Mouse (Mus musculus) myocyte (in vitro differentiated cells): Measurements from ENCODE around the gene Ptpn6. TPM values are rescaled to one million over a fixed set of nuclear protein-coding genes. Genes with fewer than 3 reads are reported as not detected.
"Not testable (repeated sequence)": the region's sequence is repeated elsewhere in the genome, so short reads cannot be mapped to it uniquely, and the experiment has no call there.

Experiments used
- H3K27me3 ChIP-seq: one replicate; pipeline ENCODE4 v1.6.1; 2011; ENCODE audit not compliant: control insufficient read depth, insufficient read depth, insufficient read length
- H3K36me3 ChIP-seq: one replicate; pipeline ENCODE4 v1.6.1; 2011; ENCODE audit not compliant: control insufficient read depth, insufficient read depth
- H3K4me2 ChIP-seq: one replicate; pipeline ENCODE4 v1.6.1; 2011; ENCODE audit warnings: low read depth, control low read depth
- H3K4me3 ChIP-seq: one replicate; pipeline ENCODE4 v1.5.1; 2011; ENCODE audit warnings: mild to moderate bottlenecking, control low read depth, moderate library complexity
- H3K79me2 ChIP-seq: one replicate; pipeline ENCODE4 v1.6.1; 2011; ENCODE audit not compliant: control insufficient read depth, insufficient read depth
- H3ac ChIP-seq: one replicate; pipeline ENCODE4 v1.6.1; 2011; ENCODE audit not compliant: control insufficient read depth, insufficient read length
- CEBPB ChIP-seq: IDR thresholded peaks from 2 replicates; pipeline ENCODE4 v1.6.1; 2011; ENCODE audit warnings: mild to moderate bottlenecking, moderate library complexity; ENCODE audit not compliant: poor library complexity, insufficient read depth, severe bottlenecking
- E2F4 ChIP-seq: IDR thresholded peaks from one replicate; pipeline ENCODE4 v1.6.1; 2011; ENCODE audit warnings: mild to moderate bottlenecking, control low read depth, moderate library complexity; ENCODE audit not compliant: insufficient read depth
- MAX ChIP-seq: IDR thresholded peaks from one replicate; pipeline ENCODE4 v1.6.1; 2011; ENCODE audit warnings: low read depth, mild to moderate bottlenecking, control low read depth
- MYOD1 ChIP-seq, 3 experiments: IDR thresholded peaks; one replicate each; pipeline ENCODE4 v1.6.1; 2011; ENCODE audit warnings: control low read depth in 2 of 3, low read depth in 2 of 3, mild to moderate bottlenecking in 2 of 3, moderate library complexity in 1 of 3; ENCODE audit not compliant: insufficient read length in 2 of 3, control insufficient read depth in 1 of 3
- MYOG ChIP-seq, 3 experiments: IDR thresholded peaks; one replicate each; pipeline ENCODE4 v1.6.1; 2011; ENCODE audit warnings: control low read depth in 2 of 3, low read depth in 2 of 3, mild to moderate bottlenecking in 2 of 3; ENCODE audit not compliant: insufficient read length in 2 of 3, control insufficient read depth in 1 of 3, insufficient read depth in 1 of 3
- POLR2A ChIP-seq: IDR thresholded peaks from one replicate; pipeline ENCODE4 v1.6.1; 2011; ENCODE audit warnings: low read depth, mild to moderate bottlenecking, control low read depth, moderate library complexity; ENCODE audit not compliant: insufficient read length
- POLR2AphosphoS2 ChIP-seq: IDR thresholded peaks from one replicate; pipeline ENCODE4 v1.6.1; 2011; ENCODE audit warnings: low read depth, control low read depth; ENCODE audit not compliant: insufficient read length
- REST ChIP-seq: IDR thresholded peaks from one replicate; pipeline ENCODE4 v1.6.1; 2011; ENCODE audit warnings: mild to moderate bottlenecking, control low read depth, moderate library complexity; ENCODE audit not compliant: insufficient read depth, insufficient read length
- SRF ChIP-seq: IDR thresholded peaks from one replicate; pipeline ENCODE4 v1.6.1; 2011; ENCODE audit warnings: low read depth; ENCODE audit not compliant: control insufficient read depth, insufficient read length
- TCF12 ChIP-seq: IDR thresholded peaks from one replicate; pipeline ENCODE4 v1.6.1; 2011; ENCODE audit warnings: mild to moderate bottlenecking, control low read depth; ENCODE audit not compliant: poor library complexity, insufficient read depth, severe bottlenecking
- TCF3 ChIP-seq: IDR thresholded peaks from one replicate; pipeline ENCODE4 v1.6.1; 2011; ENCODE audit warnings: low read depth, control low read depth; ENCODE audit not compliant: insufficient read length
- USF1 ChIP-seq: IDR thresholded peaks from one replicate; pipeline ENCODE4 v1.6.1; 2011; ENCODE audit warnings: low read depth, mild to moderate bottlenecking, control low read depth, moderate library complexity
- polyA plus RNA-seq: library from polyadenylated mRNA; unstranded; fragments of >200 nt; fragmentation: generic; extraction: Trizol; gene quantifications from one replicate; pipeline ENCODE4 v1.2.1, GENCODE M21; 2012; ENCODE audit warnings: missing spikeins

The Ptpn6 gene
- polyA plus RNA-seq, 1 experiment = 3.1 TPM

- H3ac ChIP-seq = no peak overlapping the region
- no peaks in the 10 kb centered on the region for H3K27me3 ChIP-seq
- H3K4me2 ChIP-seq = no peak overlapping the region
- TF ChIP-seq CEBPB = no peak
- no peak for TF ChIP-seq POLR2A
- no peak for TF ChIP-seq USF1
- no peak for TF ChIP-seq MYOD1 (IDR thresholded peaks at IDR 0.05; ENCODE audit: control insufficient read depth in 1 of 3, insufficient read length in 2 of 3, low read depth in 2 of 3)
- no peak for TF ChIP-seq SRF
- TF ChIP-seq E2F4 = no peak
- TF ChIP-seq MYOG (IDR thresholded peaks at IDR 0.05; ENCODE audit: control insufficient read depth in 1 of 3, insufficient read depth in 1 of 3, insufficient read length in 2 of 3, low read depth in 2 of 3) = no peak
- TF ChIP-seq TCF12 = no peak
- TF ChIP-seq POLR2AphosphoS2 = no peak
- no peak for TF ChIP-seq MAX
- no peak for TF ChIP-seq TCF3
- TF ChIP-seq REST = no peak
- H3K36me3 ChIP-seq = peaks cover 2% of the 10 kb centered on the region
- no peak overlapping the region for H3K4me3 ChIP-seq
- H3K79me2 ChIP-seq = peaks cover 14% of the 10 kb centered on the region
Measured at GRCm38 (mm10) chr6:124690517-124690916, 48.0 kb downstream of the Ptpn6 start.

- no peak overlapping the region for H3K4me3 ChIP-seq
- no peaks in the 10 kb centered on the region for H3K27me3 ChIP-seq
- no peak overlapping the region for H3ac ChIP-seq
- peaks cover 2% of the 10 kb centered on the region for H3K36me3 ChIP-seq
- H3K4me2 ChIP-seq = no peak overlapping the region
- H3K79me2 ChIP-seq = peaks cover 14% of the 10 kb centered on the region
- TF ChIP-seq POLR2A (no peak), REST (no peak), USF1 (no peak), CEBPB (no peak), MAX (no peak), MYOD1 (IDR thresholded peaks at IDR 0.05; ENCODE audit: control insufficient read depth in 1 of 3, insufficient read length in 2 of 3, low read depth in 2 of 3) (no peak), TCF3 (no peak), MYOG (IDR thresholded peaks at IDR 0.05; ENCODE audit: control insufficient read depth in 1 of 3, insufficient read depth in 1 of 3, insufficient read length in 2 of 3, low read depth in 2 of 3) (no peak), SRF (no peak), TCF12 (no peak), E2F4 (no peak), POLR2AphosphoS2 (no peak)
Measured at GRCm38 (mm10) chr6:124689011-124689410, 49.5 kb downstream of the Ptpn6 start.

- H3K4me2 ChIP-seq = no peak overlapping the region
- peaks cover 14% of the 10 kb centered on the region for H3K79me2 ChIP-seq
- no peaks in the 10 kb centered on the region for H3K27me3 ChIP-seq
- H3K36me3 ChIP-seq = peaks cover 2% of the 10 kb centered on the region
- peak; percentile 30 for TF ChIP-seq TCF3
- peak in 2 of 3 experiments; percentile 46 to 90 for TF ChIP-seq MYOG (IDR thresholded peaks at IDR 0.05; ENCODE audit: control insufficient read depth in 1 of 3, insufficient read depth in 1 of 3, insufficient read length in 2 of 3, low read depth in 2 of 3)
- no peak for TF ChIP-seq CEBPB
- TF ChIP-seq MYOD1 (IDR thresholded peaks at IDR 0.05; ENCODE audit: control insufficient read depth in 1 of 3, insufficient read length in 2 of 3, low read depth in 2 of 3) = peak in 2 of 3 experiments; percentile 66 to 89
- no peak overlapping the region for H3K4me3 ChIP-seq
- H3ac ChIP-seq = no peak overlapping the region
Measured at GRCm38 (mm10) chr6:124688151-124688758, 50.3 kb downstream of the Ptpn6 start.

- not testable (repeated sequence) for H3K4me2 ChIP-seq
- peaks cover 14% of the 10 kb centered on the region for H3K79me2 ChIP-seq
Measured at GRCm38 (mm10) chr6:124686644-124687043, 51.9 kb downstream of the Ptpn6 start.

GRCm38 (mm10) chr6:124685606-124686386 lies 52.7 kb downstream of the Ptpn6 start:
- Histone ChIP-seq H3K79me2 (peaks cover 14% of the 10 kb centered on the region), H3K4me3 (no peak overlapping the region), H3K4me2 (no peak overlapping the region), H3K36me3 (peaks cover 2% of the 10 kb centered on the region), H3K27me3 (no peaks in the 10 kb centered on the region), H3ac (no peak overlapping the region)
- TF ChIP-seq MAX (no peak), MYOD1 (IDR thresholded peaks at IDR 0.05; ENCODE audit: control insufficient read depth in 1 of 3, insufficient read length in 2 of 3, low read depth in 2 of 3) (no peak), SRF (no peak), REST (no peak), POLR2A (no peak), CEBPB (no peak), TCF3 (no peak), POLR2AphosphoS2 (no peak), USF1 (no peak), MYOG (IDR thresholded peaks at IDR 0.05; ENCODE audit: control insufficient read depth in 1 of 3, insufficient read depth in 1 of 3, insufficient read length in 2 of 3, low read depth in 2 of 3) (no peak), TCF12 (no peak), E2F4 (no peak)

More at GRCm38 (mm10) chr6:124686644-124687043, 51.9 kb downstream of the Ptpn6 start:
- H3ac ChIP-seq, H3K27me3 ChIP-seq, H3K4me3 ChIP-seq, H3K36me3 ChIP-seq: not testable (repeated sequence)
